8 mouse cellular contexts compared by ENCODE assay signal in genomic region chr17:31892750-31893149, GRCm38 (mm10). TPM values are rescaled to one million over a fixed set of nuclear protein-coding genes. Genes with fewer than 3 reads are reported as not detected.
DNase-seq lines count a peak whose midpoint lies in the region; ATAC-seq lines count a peak whose summit lies in the region.

No protein-coding gene starts in this region.

- H3K4me2 ChIP-seq in midbrain, embryonic 16.5 days (ENCODE audit: low read length): no peak overlapping the region
- H3K4me2 ChIP-seq in hindbrain, embryonic 11.5 days (replicated peaks; ENCODE audit: low read depth, low read length): no peak overlapping the region
- no peak overlapping the region for H3K4me2 ChIP-seq in lung, embryonic 16.5 days (ENCODE audit: low read depth, low read length)

- ATAC-seq in midbrain, embryonic 16.5 days: no peak
- no peak for ATAC-seq in hindbrain, embryonic 11.5 days (ENCODE audit: low FRiP score)
- peak; percentile 70 for ATAC-seq in lung, embryonic 16.5 days (ENCODE audit: low read depth)

- no peak overlapping the region for H3K9ac ChIP-seq in midbrain, embryonic 16.5 days (ENCODE audit: low read depth, low read length)
- H3K9ac ChIP-seq in hindbrain, embryonic 11.5 days (ENCODE audit: low read depth, low read length): no peak overlapping the region
- peak overlapping the region; percentile 45 for H3K9ac ChIP-seq in lung, embryonic 16.5 days (ENCODE audit: low read length)

- H3K27me3 ChIP-seq in midbrain, embryonic 10.5 days (ENCODE audit: low read depth, poor library complexity, severe bottlenecking): no peaks in the 10 kb centered on the region
- no peaks in the 10 kb centered on the region for H3K27me3 ChIP-seq in midbrain, embryonic 16.5 days (ENCODE audit: control insufficient read depth, insufficient read depth, low read depth, low read length)
- H3K27me3 ChIP-seq in hindbrain, embryonic 11.5 days (ENCODE audit: control insufficient read depth, insufficient read depth, low read length): no peaks in the 10 kb centered on the region
- H3K27me3 ChIP-seq in lung, embryonic 16.5 days (ENCODE audit: control insufficient read depth, insufficient read depth, low read depth, low read length): no peaks in the 10 kb centered on the region

- WGBS in midbrain, embryonic 10.5 days: 57% methylated on average over 10 of the region's 10 CpGs
- WGBS in midbrain, embryonic 16.5 days: 40% methylated on average over 10 of the region's 10 CpGs
- 35% methylated on average over 10 of the region's 10 CpGs for WGBS in hindbrain, embryonic 11.5 days
- 11% methylated on average over 10 of the region's 10 CpGs for WGBS in lung, embryonic 16.5 days

- peaks cover 24% of the 10 kb centered on the region for H3K4me1 ChIP-seq in midbrain, embryonic 10.5 days
- H3K4me1 ChIP-seq in midbrain, embryonic 16.5 days (ENCODE audit: control insufficient read depth, insufficient read depth, low read length): peaks cover 5% of the 10 kb centered on the region; the same call in 1 of the 2 replicates
- peaks cover 2% of the 10 kb centered on the region; the same call in 1 of the 2 replicates for H3K4me1 ChIP-seq in hindbrain, embryonic 11.5 days (replicated peaks; ENCODE audit: control insufficient read depth, insufficient read depth, low read length)
- peaks cover 73% of the 10 kb centered on the region for H3K4me1 ChIP-seq in lung, embryonic 16.5 days (replicated peaks; ENCODE audit: control insufficient read depth, insufficient read depth, low read length)

- peak overlapping the region; percentile 7; the same call in 1 of the 2 replicates for H3K27ac ChIP-seq in midbrain, embryonic 10.5 days (replicated peaks)
- no peak overlapping the region for H3K27ac ChIP-seq in midbrain, embryonic 16.5 days (ENCODE audit: low read length)
- no peak overlapping the region for H3K27ac ChIP-seq in hindbrain, embryonic 11.5 days (ENCODE audit: low read depth, low read length)
- peak overlapping the region; percentile 98 for H3K27ac ChIP-seq in lung, embryonic 16.5 days (ENCODE audit: low read length)

- no peak for DNase-seq in midbrain, embryonic 10.5 days (ENCODE audit: low spot score)
- peak; percentile 59 to 76 for DNase-seq in frontal cortex, postnatal 36 days (ENCODE audit: low spot score in 2 of 2)
- DNase-seq in hindbrain, embryonic 11.5 days (ENCODE audit: low spot score): peak; percentile 60
- peak; percentile 27 for DNase-seq in layer of hippocampus, adult 9-10 months (ENCODE audit: low spot score)
- peak; percentile 53 for DNase-seq in right cerebral cortex, postnatal 14 days
- DNase-seq in thymus, adult 18-20 months: no peak

- H3K4me3 ChIP-seq in midbrain, embryonic 10.5 days: no peak overlapping the region
- H3K4me3 ChIP-seq in midbrain, embryonic 16.5 days (ENCODE audit: low read depth, low read length): no peak overlapping the region
- H3K4me3 ChIP-seq in hindbrain, embryonic 11.5 days (ENCODE audit: low read depth, low read length): no peak overlapping the region
- H3K4me3 ChIP-seq in lung, embryonic 16.5 days (ENCODE audit: low read length): no peak overlapping the region

- H3K36me3 ChIP-seq in midbrain, embryonic 10.5 days: no peaks in the 10 kb centered on the region
- no peaks in the 10 kb centered on the region for H3K36me3 ChIP-seq in midbrain, embryonic 16.5 days (ENCODE audit: control insufficient read depth, insufficient read depth, low read length)
- H3K36me3 ChIP-seq in hindbrain, embryonic 11.5 days (ENCODE audit: control insufficient read depth, insufficient read depth, low read length): no peaks in the 10 kb centered on the region
- H3K36me3 ChIP-seq in lung, embryonic 16.5 days (ENCODE audit: control insufficient read depth, insufficient read depth, low read length): no peaks in the 10 kb centered on the region

- no peaks in the 10 kb centered on the region for H3K9me3 ChIP-seq in midbrain, embryonic 10.5 days (replicated peaks)
- no peaks in the 10 kb centered on the region for H3K9me3 ChIP-seq in midbrain, embryonic 16.5 days (replicated peaks; ENCODE audit: control insufficient read depth, low read length, poor library complexity, severe bottlenecking)
- H3K9me3 ChIP-seq in hindbrain, embryonic 11.5 days (ENCODE audit: control insufficient read depth, low read length): no peaks in the 10 kb centered on the region
- H3K9me3 ChIP-seq in lung, embryonic 16.5 days (ENCODE audit: control insufficient read depth, low read length): no peaks in the 10 kb centered on the region

RNA-seq across cellular contexts. Expression of gene Sik1, which starts 37.1 kb away (rescaled TPM):
- 9.2 TPM in 2 replicates for polyA plus RNA-seq in midbrain, embryonic 10.5 days (2016; fragmentation: Nextera tagmentation; extraction: Ambion mirVana)
- 16.7 and 20.9 TPM in 2 replicates for polyA plus RNA-seq in midbrain, embryonic 16.5 days (2015; fragmentation: Nextera tagmentation; extraction: Ambion mirVana)
- 12.9 and 17.9 TPM in 2 replicates for polyA plus RNA-seq in hindbrain, embryonic 11.5 days (2014; fragmentation: Nextera tagmentation; extraction: Ambion mirVana)
- 32.7 and 33.0 TPM in 2 replicates for polyA plus RNA-seq in lung, embryonic 16.5 days (2015; fragmentation: Nextera tagmentation; extraction: Ambion mirVana)

Comparison
In these comparisons a context has a peak if more than half of its experiments do, and no peak if none do; other contexts are left out.
1. H3K27ac ChIP-seq: peak in midbrain, embryonic 10.5 days (single experiment) and lung, embryonic 16.5 days (single experiment); none in midbrain, embryonic 16.5 days (single experiment) and hindbrain, embryonic 11.5 days (single experiment).
2. DNase-seq: peak in frontal cortex, postnatal 36 days (2 of 2), hindbrain, embryonic 11.5 days (single experiment), layer of hippocampus, adult 9-10 months (single experiment) and right cerebral cortex, postnatal 14 days (single experiment); none in midbrain, embryonic 10.5 days (single experiment) and thymus, adult 18-20 months (0 of 2).